Mouse (Mus musculus): Measurements from ENCODE around the gene Gm49337.
"Not testable (repeated sequence)": the region's sequence is repeated elsewhere in the genome, so short reads cannot be mapped to it uniquely, and the experiment has no call there.

The Gm49337 gene

DNA sequence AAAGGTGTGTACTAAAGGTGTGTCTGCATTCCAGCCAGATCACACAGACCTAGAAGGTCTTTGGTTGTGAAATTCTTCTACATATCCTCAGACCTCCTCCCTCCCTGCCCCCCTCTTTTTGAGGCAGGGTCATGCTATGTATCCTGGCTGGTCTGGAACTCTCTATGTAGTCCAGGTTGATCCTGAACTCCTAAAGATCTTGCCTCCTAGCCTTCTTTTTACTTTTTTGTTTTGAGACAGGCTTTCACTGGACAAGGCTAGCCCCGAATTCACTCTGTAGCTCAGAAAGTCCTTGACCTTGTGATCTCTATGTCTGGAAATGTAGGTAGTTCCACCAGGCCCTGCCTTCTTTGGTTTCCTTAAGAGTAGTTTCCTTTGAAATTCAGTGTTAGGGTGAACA, 35.7 kb downstream of the Gm49337 start:
- in situ Hi-C loops (cut with MboI, MseI) = no loop called here

DNA sequence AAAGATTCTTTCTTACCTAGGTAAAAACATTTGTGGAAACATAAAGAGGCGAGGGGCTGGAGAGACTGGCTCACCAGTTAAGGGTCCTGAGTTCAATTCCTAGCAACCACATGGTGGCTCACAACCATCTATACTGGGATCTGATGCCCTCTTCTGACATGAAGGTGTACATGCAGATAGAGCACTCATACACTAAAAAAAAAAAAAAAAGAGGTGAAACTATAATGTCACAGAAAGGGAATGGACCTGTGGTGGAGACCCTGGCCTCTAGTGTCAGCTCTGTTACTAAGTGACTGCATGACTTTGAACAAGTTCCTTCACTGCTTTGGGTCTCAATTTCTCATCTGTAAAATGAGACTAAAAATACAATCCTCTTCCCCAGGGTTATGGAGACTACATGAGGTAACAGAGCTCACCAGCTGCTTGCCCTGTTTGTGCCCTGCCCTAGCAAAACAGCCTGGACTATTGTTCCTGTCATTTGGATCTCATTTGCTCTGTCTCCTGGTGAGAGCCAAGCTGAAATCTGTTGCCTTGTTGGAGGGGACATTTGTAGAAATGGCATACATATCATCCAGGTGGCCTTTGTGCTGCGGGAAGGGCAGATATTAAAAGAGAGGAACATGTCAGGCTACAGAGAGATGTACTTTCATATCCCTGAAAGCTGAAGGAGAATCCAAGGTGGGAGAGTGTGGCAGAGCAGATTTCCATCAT, 42.9 kb downstream of the Gm49337 start:
- in situ Hi-C loops (cut with MboI, MseI) = no loop called here

DNA sequence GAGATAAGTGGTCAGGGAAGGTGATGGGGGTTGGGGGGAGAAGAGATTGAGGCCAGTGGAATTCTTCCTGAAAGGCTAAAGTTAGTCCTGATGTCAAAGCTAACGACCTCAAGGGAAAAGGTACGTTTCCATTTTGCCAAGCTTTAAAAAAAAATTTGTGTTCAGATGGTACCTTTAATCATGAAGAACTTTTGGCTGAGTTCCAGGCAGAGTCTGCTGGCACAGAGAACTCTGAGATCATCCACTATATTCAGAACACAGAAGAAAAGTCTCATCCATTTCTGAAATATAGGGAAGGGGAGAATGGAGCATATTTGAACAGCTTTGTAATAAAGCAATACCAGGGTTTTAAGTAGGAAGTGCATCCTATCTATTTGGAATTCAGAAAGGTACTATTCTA, 43.9 kb downstream of the Gm49337 start:
- in situ Hi-C loops (cut with MboI, MseI) = no loop called here

DNA sequence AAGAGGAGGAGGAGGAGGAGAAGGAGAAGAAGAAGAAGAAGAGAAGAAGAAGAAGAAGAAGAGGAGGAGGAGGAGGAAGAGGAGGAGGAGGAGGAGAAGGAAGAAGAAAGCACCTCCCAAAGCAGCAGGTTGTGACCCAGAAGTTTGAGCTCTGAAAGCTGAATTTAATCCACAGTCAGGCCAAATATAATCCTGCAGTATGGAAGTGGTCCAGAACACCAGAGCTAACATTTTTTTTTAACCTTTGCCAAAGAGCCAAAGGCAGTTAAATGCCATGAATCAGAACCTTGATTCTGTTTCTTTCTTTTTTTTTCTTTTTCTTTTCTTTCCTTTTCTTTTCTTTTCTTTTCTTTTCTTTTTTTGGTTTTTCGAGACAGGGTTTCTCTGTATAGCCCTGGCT, 44.5 kb downstream of the Gm49337 start:
- in situ Hi-C loops (cut with MboI, MseI) = not testable (repeated sequence)

DNA sequence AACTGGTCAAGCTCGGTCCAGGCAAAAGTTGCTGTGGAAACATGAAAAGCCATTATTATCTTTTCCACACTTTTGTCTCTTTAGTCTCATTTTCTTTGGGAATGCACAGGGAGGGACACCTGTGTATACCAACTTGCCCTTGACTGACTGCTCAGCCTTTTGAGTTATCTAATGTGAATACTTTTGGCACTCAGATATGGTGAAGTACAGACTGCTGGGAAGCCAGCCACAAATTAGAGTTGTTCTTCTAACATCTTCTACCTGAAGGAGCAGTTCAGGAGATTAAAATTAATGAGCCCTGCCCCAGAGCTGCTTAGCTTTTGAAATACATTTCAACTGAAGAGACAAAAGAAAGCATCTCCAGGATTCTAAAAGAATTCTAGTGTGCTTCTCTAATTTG, 45.9 kb downstream of the Gm49337 start:
- in situ Hi-C loops (cut with MboI, MseI) = no loop called here

DNA sequence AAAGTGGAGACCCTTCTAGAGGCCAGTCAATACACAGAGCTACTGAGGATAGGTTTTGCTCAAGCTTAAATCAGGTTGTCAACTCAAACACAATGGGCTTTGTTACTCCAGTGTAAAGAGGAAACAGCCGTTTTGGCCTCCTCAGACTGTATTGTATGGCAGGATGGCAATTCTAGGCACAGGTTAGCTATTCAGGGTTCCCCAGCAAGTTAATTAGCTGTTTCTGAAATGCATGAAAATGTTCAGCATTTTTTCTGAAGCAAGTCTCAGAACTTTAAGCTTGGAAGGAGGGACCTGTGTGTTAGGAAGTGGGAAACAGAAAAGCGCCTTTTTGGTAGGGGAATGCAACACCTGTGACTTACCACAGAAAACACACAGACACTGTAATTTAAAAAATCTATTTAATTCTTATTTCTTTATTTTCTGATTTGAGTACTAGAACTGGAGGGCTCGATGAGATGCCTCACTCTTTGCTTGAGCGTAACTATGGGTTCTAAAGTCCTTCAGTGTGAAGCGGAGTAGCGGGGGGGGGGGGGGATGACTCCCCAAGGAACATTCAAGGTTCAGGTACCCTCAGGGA, 47.0 kb downstream of the Gm49337 start:
- in situ Hi-C loops (cut with MboI, MseI) = no loop called here

DNA sequence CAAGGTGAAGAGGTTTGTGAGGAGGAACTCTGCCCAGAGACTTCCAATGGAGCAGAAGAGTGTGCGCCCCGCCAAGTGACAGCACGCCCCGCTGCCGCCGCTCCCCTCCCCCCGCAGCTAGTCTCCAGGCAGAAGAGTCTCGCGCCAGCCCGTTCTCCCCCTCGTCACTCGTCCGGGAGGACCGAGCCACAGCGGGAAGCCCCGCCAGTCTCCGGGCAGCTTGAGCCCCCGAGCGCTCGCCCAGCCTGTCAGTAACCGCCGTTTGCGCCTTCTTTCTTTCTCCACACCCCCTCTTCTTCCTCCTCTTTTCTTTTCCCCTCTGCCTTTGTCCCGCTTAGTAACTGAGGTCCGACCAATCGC, 47.6 kb downstream of the Gm49337 start:
- in situ Hi-C loops (cut with MboI, MseI) = no loop called here

DNA sequence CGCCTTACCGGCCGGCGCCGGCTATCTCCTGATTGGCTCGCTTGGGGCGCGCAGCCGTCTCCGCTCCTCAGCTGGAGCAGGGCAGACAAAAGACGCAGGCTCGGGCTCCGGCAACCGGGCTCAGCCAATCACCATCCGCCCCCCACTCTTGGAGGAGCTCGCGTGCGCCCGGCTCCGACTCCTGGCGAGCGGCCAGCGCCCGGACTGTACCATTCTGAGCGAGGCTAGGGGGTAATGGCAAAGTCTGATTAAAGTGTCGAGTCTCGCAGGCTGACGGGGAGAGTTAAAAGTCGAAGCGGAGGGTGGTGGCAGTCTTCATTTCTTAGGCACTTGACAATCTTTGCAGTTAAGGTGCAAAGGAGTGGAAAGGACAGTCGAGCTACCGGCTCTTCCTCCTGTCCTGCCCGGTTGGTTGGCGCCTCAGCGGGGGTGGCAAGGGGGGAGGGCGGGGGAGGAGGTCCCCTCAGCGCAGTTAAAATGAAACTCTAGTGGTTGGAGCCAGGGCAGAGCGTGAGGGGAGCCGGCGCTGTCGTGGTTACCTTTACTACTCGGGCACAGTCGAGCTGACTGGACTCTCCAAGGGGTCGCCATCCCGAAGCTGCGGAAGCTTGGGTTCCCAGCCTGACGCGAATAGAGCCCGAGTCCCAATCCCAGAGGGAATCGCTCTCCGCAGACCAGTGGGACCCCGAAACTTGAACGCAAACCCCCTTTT, 48.1 kb downstream of the Gm49337 start, which contains the start of gene Pik3r3:
TSS of gene Pik3r3 (plus strand) at position 479 of the 712 bp plus-strand sequence.
- in situ Hi-C loops (cut with MboI, MseI) = no loop called here

DNA sequence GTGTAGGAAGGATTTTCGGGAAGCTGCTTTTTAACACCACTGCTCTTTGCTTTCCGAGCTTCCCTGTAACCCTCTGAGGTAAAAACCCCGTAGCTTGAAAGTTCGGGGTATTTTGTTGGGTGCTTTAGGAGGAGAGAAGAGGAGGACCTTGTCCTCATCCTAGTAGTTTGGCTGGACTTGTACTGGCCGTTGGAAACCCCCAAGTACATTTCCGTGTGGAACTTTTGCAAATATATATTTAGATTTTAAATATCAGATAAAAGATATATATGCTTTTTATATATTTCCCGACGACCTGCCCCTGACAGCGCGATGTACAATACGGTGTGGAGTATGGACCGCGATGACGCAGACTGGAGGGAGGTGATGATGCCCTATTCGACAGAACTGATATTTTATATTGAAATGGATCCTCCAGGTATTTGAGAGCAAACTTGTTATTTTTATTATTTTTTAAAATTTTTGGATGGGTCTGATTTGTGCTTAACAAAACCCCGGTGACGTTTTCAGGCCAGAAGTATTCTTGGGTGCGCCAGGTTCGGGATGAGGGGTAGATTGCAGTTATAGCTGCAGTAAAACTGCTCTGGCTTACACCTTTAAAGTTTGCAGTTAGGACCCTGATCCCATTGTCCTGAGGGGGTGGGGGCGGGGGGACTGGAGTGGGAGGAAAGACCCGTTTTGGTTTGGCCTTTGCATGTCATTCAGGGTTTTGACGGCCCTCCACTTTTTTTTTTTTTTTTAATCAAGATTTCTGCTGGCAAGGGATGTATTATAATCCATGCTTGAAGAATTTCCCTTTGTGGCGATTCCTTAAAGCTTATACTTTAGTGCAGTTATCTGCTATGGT, 49.0 kb downstream of the Gm49337 start:
- in situ Hi-C loops (cut with MboI, MseI) = no loop called here

DNA sequence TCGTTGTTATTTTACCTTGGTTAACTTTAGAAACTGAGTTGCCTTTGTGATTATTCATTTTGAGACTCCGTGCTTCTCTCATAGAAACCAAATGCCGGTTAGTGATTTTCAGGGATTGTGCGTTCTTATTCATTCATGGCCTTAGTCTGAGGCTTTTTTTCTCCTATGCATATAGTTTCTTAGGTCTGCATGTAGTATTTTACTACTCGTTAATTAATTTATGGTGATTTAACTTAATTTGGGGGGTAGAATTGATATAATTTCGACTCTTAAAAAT, 49.6 kb downstream of the Gm49337 start:
- in situ Hi-C loops (cut with MboI, MseI) = no loop called here

DNA sequence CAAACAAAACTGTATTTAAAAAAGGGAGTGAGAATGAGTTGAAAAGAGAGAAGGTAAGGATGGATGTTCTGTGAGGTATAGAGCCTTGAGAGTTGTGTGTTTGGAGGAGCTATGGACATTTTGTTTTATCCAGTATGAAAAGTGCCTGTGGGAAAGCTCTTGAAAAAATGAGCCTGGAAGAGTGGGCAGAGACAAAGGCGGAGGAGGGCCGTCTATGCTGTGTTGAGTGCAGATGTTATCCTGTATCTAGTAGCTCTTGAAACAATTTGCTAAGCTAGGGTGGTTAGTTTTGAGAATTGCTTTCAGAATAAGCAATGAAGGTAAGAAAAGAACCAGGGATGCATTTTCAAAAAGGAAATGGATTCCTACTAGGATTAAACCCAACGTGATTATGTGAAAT, 70.2 kb downstream of the Gm49337 start:
- in situ Hi-C loops (cut with MboI, MseI) = no loop called here

DNA sequence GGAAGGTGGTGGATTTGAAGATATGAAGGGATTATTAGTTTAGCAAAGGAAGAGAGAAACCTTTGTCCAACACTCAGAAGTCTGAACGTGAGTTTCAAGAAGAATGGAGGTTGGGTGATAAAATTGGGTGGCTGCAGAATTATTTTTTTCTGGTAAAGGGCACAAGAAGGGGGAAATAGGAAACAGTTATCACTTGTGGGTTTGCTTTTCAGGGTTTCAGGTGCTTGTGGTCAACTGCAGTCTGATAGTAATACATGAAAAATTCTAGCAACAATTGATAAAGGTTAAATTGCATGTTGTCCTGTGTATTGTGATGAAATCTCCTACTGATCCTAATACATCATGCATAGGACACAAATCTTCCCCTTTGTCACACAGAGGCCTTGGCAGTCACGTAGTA, 71.1 kb downstream of the Gm49337 start:
- in situ Hi-C loops (cut with MboI, MseI) = no loop called here

DNA sequence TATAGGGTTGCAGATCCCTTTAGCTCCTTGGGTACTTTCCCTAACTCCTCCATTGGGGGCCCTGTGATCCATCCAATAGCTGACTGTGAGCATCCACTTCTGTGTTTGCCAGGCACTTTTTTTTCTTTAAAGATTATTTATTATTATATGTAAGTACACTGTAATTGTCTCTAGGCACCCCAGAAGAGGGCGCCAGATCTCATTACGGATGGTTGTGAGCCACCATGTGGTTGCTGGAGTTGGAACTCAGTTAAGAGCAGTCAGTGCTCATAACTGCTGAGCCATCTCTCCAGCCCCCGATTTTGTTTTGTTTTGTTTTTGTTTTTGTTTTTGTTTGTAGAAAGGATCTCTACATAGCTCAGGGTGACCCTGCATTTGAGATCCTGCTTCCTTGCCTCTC, 72.7 kb downstream of the Gm49337 start:
- in situ Hi-C loops (cut with MboI, MseI) = loop anchor here (5.0 kb wide), 1 partner anchor 59 kb away; no protein-coding TSS in a partner anchor

DNA sequence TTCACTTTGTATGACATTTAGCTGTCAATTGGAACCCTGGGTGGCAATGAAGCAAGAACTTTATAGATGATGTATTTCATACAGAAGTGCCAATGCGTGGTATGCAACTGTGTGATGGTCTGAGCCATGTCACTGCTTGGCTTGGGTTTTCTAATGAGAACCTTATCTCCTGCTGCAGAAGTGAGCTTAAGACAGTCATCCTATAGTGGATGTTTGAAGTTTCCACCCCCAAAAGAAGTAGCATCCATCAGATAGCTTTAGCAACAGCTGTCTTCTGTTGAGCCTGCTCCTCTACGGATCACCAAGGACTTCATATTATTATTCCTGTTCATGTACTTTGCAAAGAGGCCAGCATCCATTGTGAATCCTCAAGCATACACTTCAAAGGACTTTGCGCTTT, 76.8 kb downstream of the Gm49337 start:
- in situ Hi-C loops (cut with MboI, MseI) = loop anchor here (5.0 to 25.0 kb wide), 2 partner anchors 63 to 1012 kb away; partner anchors contain the start of genes Armh1 and Tmem53

DNA sequence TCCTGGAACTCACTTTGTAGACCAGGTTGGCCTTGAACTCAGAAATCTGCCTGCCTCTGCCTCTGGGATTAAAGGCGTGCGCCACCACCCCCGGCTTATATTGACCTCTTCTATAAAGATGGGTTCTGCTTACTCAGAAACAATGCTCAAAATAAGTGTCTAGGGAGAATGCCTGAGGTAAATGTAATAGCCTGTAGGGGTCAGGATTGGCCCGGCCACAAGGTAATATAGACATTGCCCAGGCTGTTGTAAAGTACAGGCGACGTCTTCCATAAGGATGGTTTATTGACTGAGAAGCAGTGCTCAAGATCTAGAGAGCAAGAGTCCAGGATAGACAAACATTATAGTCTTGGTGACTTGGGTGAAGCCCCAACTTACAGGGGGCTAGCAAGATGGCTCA, 95.0 kb downstream of the Gm49337 start:
- in situ Hi-C loops (cut with MboI, MseI) = loop anchor here (10.0 to 25.0 kb wide), 2 partner anchors 994 to 1727 kb away; partner anchors contain the start of genes Armh1 and Tmem53

DNA sequence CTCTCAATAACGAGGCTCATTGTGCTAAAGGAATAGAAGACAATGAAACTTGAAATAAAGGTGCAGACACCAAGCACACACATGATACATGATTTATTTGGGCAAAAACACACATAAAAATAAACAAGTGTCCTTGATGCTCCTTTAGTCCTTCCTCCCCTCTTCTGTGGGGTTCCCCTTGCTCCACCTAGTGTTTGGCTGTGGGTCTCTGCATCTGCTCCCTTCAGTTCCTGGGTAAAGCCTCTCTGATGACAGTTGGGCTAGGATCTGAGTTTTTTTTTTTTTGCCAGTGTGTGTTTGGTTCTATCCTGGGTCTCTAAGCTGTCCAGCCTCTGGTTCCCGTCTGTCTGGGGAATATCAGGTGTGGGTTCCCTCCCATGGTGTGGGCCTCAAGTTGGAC, 109.0 kb downstream of the Gm49337 start:
- in situ Hi-C loops (cut with MboI, MseI) = no loop called here

DNA sequence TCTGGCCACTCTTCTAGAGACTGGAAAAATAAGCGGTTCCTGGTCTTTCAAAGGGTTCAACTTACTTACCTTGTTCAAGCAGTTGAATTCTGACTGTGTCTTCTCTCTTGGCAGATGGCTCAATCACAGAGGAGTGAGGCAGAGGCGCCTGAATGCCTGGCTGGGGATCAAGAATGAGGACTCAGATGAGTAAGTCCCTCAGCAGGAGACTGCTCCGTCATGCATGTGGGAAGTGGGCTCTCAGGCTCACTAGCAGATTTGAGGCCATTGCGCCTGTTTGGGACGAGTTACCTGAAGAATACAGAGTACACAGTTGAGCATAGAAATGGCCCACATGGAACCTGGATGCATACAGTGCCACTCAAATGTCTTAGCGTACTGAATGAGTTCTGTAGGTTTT, 118.4 kb downstream of the Gm49337 start:
- in situ Hi-C loops (cut with MboI, MseI) = no loop called here

DNA sequence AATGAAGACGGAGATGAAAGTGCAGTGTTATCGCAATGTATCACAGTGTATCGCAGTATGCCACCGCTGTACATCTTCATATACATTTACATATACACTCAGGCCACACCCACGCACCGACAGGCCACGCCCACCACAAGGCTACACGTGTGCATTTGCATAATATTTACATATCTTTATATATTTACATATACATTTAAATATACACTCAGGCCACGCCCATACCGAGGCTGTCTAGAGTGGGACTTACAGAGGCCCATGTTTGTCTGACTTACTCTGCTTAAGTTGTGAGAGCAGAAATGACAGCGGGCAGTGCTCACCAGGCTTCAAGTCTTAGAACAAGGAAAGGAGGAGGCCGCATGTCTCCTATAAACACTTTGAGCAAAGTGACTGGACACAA, 120.1 kb downstream of the Gm49337 start:
- in situ Hi-C loops (cut with MboI, MseI) = no loop called here

DNA sequence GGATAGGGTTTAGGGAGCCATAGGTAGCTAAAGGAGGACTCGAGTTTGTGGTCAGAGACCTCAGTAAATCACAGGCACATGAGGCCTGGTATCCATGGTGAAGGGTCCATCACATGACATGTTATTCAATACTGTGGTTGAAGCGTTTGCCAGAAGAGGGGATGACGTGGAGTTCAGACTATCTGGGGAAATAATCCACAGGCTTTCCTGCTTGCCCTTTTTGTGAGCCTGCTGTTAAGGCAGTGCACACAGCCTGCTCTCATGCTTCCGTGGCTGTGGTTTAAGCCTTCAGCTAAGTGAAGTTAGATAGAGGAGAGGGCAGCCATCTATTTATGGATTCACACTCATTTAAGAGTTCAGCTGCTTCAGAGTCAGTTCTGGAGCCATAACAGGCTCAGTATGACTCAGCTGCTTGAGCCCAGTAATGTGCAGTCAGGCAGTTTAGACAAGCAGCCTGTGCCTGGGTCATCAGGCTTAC, 127.7 kb downstream of the Gm49337 start:
- in situ Hi-C loops (cut with MboI, MseI) = no loop called here

DNA sequence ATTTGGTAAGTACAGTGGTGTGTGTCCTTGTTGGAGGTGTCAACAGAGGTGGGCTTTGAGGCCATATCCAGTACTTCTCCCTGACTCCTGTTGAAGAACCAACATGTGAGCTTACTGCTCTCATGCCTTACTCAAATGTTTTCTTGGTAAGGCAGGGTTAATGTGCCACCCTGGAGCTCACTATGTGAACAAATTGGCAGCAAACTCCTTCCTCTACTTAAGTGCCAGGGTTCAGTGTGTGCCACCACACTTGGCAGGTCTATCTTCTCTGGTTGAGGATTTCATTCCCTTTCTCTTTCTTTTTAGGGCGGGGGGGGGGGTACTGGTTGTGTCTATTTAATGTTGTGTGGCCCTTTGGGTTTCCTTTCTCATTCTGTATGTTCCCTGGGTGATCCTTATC, 131.4 kb downstream of the Gm49337 start:
- in situ Hi-C loops (cut with MboI, MseI) = no loop called here

DNA sequence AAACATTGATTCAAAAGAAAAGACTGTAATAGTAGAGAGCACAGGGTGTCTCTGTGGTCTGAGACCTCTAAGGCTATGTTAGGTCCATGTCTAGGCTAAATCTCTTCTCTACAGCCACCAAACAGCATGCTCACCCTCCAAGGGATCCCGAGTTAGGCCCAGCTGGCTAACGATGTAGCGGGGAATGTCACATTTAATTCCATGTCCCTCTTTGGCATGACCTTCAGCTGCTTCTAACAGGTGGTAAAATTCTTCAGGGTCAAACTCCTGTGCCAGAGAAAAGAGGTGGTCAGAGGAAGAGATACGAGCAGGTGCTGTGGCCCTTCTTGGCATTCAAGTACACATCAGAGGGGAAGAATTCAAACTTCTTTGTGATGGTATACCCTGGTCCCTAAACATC, 144.4 kb downstream of the Gm49337 start:
- in situ Hi-C loops (cut with MboI, MseI) = no loop called here

DNA sequence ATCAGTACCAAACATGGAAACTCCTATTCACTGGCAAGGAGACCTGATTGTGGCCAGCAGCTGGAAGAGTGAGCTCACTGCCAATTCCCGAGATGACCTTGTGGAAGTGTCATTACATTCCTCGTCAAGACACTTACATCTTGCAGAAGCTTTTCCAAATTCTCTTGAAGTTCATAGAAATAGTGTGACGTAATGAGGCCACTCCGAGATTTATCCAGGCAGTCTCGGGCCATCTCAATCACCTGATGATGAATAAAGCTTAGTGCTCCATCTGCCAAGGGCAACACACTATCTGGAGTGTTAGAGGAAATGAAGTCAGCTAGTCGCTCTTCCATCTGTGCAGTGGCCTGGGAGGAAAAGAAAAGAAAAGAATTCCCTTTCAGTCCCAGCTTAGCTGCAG, 148.9 kb downstream of the Gm49337 start:
- in situ Hi-C loops (cut with MboI, MseI) = no loop called here

All from T-helper 1 cell (primary cell).